Comparison of ENCODE assay signal across 15 mouse cellular contexts in the genomic region with DNA sequence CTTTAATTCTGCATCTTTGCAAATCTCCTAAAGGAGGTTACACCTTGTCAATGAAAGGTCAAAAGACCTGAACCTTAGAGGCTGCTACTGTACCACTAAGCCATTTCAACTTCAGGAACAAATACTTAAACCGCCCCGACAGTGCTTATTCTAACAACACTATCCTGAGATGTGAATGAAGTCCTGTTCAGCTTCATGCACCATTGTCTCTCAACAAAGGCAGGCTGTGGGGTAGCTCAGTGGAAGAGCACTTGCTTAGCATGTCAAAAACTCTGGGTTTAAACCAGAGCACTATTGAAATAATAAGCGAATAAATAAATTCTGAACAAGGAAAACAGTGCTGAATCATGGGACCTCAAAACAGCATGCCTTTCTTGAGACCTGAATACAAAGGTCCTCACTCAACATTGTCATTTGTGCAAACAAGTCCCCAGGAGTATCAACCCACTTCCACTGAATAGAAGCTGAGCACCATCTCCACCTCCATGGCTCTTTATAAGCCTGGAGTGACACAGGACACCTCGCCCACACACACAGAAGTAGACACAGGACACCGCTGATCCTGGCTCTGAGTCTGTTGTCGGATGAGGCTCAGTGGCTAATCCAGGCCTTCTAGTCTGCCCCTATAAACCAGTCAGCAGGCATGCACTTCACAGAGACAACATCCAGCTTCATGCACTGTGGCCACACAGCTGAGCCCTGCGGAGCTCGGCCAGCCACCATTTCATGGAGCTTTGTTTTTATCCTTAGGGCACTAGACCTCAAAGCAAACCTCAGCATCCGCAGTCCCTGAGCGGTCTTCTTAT.
A peak's percentile ranks its signal among the peaks of the same experiment; 100 is the strongest.
DNase-seq lines count a peak whose midpoint lies in the region; ATAC-seq and TF ChIP-seq lines count a peak whose summit lies in the region.
"Had no signal": no experiment of that assay in that cellular context is flagged by ENCODE, and none has a peak within 500 bp of the region (broad histone marks: within the 10 kb centered on the region; RNA-seq: fewer than 3 reads in every experiment).

No protein-coding gene starts in this region.

- no peak overlapping the region for H3K27ac ChIP-seq in embryonic facial prominence, embryonic 11.5 days (replicated peaks; ENCODE audit: low read depth, low read length)
- H3K27ac ChIP-seq in embryonic facial prominence, embryonic 10.5 days (replicated peaks): no peak overlapping the region
- no peak overlapping the region for H3K27ac ChIP-seq in kidney, adult 2 months (ENCODE audit: insufficient read depth, low read depth, low read length)
- H3K27ac ChIP-seq in midbrain, embryonic 11.5 days (ENCODE audit: low read depth, low read length): no peak overlapping the region
- H3K27ac ChIP-seq in midbrain, embryonic 15.5 days: no peak overlapping the region
- H3K27ac ChIP-seq: heart, embryonic 15.5 days had no signal

- H3K9me3 ChIP-seq in embryonic facial prominence, embryonic 11.5 days (replicated peaks; ENCODE audit: control insufficient read depth, low read length): no peaks in the 10 kb centered on the region
- H3K9me3 ChIP-seq in embryonic facial prominence, embryonic 10.5 days: no peaks in the 10 kb centered on the region
- H3K9me3 ChIP-seq in midbrain, embryonic 11.5 days (ENCODE audit: control insufficient read depth, low read length): no peaks in the 10 kb centered on the region
- H3K9me3 ChIP-seq in midbrain, embryonic 15.5 days: no peaks in the 10 kb centered on the region
- H3K9me3 ChIP-seq: heart, embryonic 15.5 days had no signal

- no peak for TF ChIP-seq POLR2A in kidney, adult 2 months (IDR thresholded peaks at IDR 0.05; ENCODE audit: low read depth, low read length)

- DNase-seq in embryonic facial prominence, embryonic 11.5 days (ENCODE audit: low spot score): peak; percentile 10
- no peak for DNase-seq in embryonic facial prominence, embryonic 10.5 days (ENCODE audit: low spot score)
- DNase-seq in kidney, adult 2 months: peak; percentile 23
- no peak for DNase-seq in kidney, postnatal 10 days
- peak; percentile 91 for DNase-seq in midbrain, embryonic 11.5 days (ENCODE audit: low spot score, missing footprints)
- peak; percentile 3 for DNase-seq in skeletal muscle tissue, adult 2 months (ENCODE audit: low read depth, low spot score)
- no peak for DNase-seq in yolk sac, embryonic 10.5 days (ENCODE audit: low spot score)
- DNase-seq: adrenal gland, postnatal 14 days; cerebellum, postnatal 36 days; gastrocnemius, postnatal 36 days; left cerebral cortex, postnatal 4 days; lung, postnatal 10 days; thymus, postnatal 36 days had no signal

- no peak overlapping the region for H3K9ac ChIP-seq in embryonic facial prominence, embryonic 11.5 days (replicated peaks; ENCODE audit: low read length)
- H3K9ac ChIP-seq in midbrain, embryonic 11.5 days (ENCODE audit: low read length): no peak overlapping the region
- no peak overlapping the region for H3K9ac ChIP-seq in midbrain, embryonic 15.5 days
- H3K9ac ChIP-seq: heart, embryonic 15.5 days had no signal

- no peaks in the 10 kb centered on the region for H3K27me3 ChIP-seq in embryonic facial prominence, embryonic 11.5 days (ENCODE audit: control insufficient read depth, insufficient read depth, low read length)
- H3K27me3 ChIP-seq in embryonic facial prominence, embryonic 10.5 days (replicated peaks; ENCODE audit: low read depth, poor library complexity, severe bottlenecking): no peaks in the 10 kb centered on the region
- no peaks in the 10 kb centered on the region for H3K27me3 ChIP-seq in kidney, adult 2 months (replicated peaks; ENCODE audit: control insufficient read depth, insufficient read depth, low read length)
- H3K27me3 ChIP-seq in midbrain, embryonic 11.5 days (ENCODE audit: control insufficient read depth, insufficient read depth, low read length): no peaks in the 10 kb centered on the region; the same call in 1 of the 2 replicates
- H3K27me3 ChIP-seq in midbrain, embryonic 15.5 days (replicated peaks): no peaks in the 10 kb centered on the region
- H3K27me3 ChIP-seq: heart, embryonic 15.5 days had no signal

- H3K4me2 ChIP-seq in embryonic facial prominence, embryonic 11.5 days (ENCODE audit: low read depth, low read length): no peak overlapping the region
- H3K4me2 ChIP-seq in midbrain, embryonic 11.5 days: no peak overlapping the region
- H3K4me2 ChIP-seq in midbrain, embryonic 15.5 days: no peak overlapping the region
- H3K4me2 ChIP-seq: heart, embryonic 15.5 days had no signal

- no peak overlapping the region for H3K4me3 ChIP-seq in embryonic facial prominence, embryonic 11.5 days (ENCODE audit: low read depth, low read length)
- no peak overlapping the region for H3K4me3 ChIP-seq in embryonic facial prominence, embryonic 10.5 days
- no peak overlapping the region for H3K4me3 ChIP-seq in kidney, adult 2 months (ENCODE audit: insufficient read depth, low read depth, low read length)
- no peak overlapping the region for H3K4me3 ChIP-seq in midbrain, embryonic 11.5 days (ENCODE audit: low read depth, low read length)
- no peak overlapping the region for H3K4me3 ChIP-seq in midbrain, embryonic 15.5 days
- H3K4me3 ChIP-seq: heart, embryonic 15.5 days had no signal

- TF ChIP-seq CTCF in kidney, adult 2 months (conservative IDR thresholded peaks at IDR 0.05; ENCODE audit: insufficient read depth, insufficient read length, low read depth, low read length): no peak

- WGBS in embryonic facial prominence, embryonic 11.5 days: 61% methylated on average over 10 of the region's 10 CpGs
- WGBS in embryonic facial prominence, embryonic 10.5 days: 58% methylated on average over 10 of the region's 10 CpGs
- 67% methylated on average over 10 of the region's 10 CpGs for WGBS in kidney, adult 2 months
- 26% methylated on average over 10 of the region's 10 CpGs for WGBS in midbrain, embryonic 11.5 days
- 21% methylated on average over 10 of the region's 10 CpGs for WGBS in midbrain, embryonic 15.5 days

- ATAC-seq in embryonic facial prominence, embryonic 11.5 days (replicated peaks; ENCODE audit: insufficient number of reproducible peaks, low FRiP score, low TSS enrichment, low read depth): peak; percentile 68; the same call in 1 of the 2 replicates
- ATAC-seq in midbrain, embryonic 11.5 days (ENCODE audit: low FRiP score): peak; percentile 83
- ATAC-seq in midbrain, embryonic 15.5 days (replicated peaks): no peak; the same call in 1 of the 2 replicates

- H3K4me1 ChIP-seq in embryonic facial prominence, embryonic 11.5 days (ENCODE audit: control insufficient read depth, insufficient read depth, low read length): no peaks in the 10 kb centered on the region
- H3K4me1 ChIP-seq in embryonic facial prominence, embryonic 10.5 days: peaks cover 3% of the 10 kb centered on the region; the same call in 1 of the 2 replicates
- 0 out of 2 replicates have a peak, but pooled peaks cover 3% of the 10 kb centered on the region for H3K4me1 ChIP-seq in kidney, adult 2 months (ENCODE audit: control insufficient read depth, insufficient read depth, low read length)
- H3K4me1 ChIP-seq in midbrain, embryonic 11.5 days (ENCODE audit: control insufficient read depth, insufficient read depth, low read length): no peaks in the 10 kb centered on the region
- no peaks in the 10 kb centered on the region for H3K4me1 ChIP-seq in midbrain, embryonic 15.5 days
- H3K4me1 ChIP-seq: heart, embryonic 15.5 days had no signal

- no peaks in the 10 kb centered on the region for H3K36me3 ChIP-seq in embryonic facial prominence, embryonic 11.5 days (replicated peaks; ENCODE audit: control insufficient read depth, insufficient read depth, low read depth, low read length)
- H3K36me3 ChIP-seq in embryonic facial prominence, embryonic 10.5 days (replicated peaks): no peaks in the 10 kb centered on the region
- peaks cover 2% of the 10 kb centered on the region; the same call in 1 of the 2 replicates for H3K36me3 ChIP-seq in kidney, adult 2 months (ENCODE audit: control insufficient read depth, insufficient read depth, low read length)
- H3K36me3 ChIP-seq in midbrain, embryonic 11.5 days (ENCODE audit: control insufficient read depth, insufficient read depth, low read length): no peaks in the 10 kb centered on the region
- H3K36me3 ChIP-seq in midbrain, embryonic 15.5 days (replicated peaks): no peaks in the 10 kb centered on the region
- H3K36me3 ChIP-seq: heart, embryonic 15.5 days had no signal

Comparison
In these comparisons a context has a peak if more than half of its experiments do, and no peak if none do; other contexts are left out.
1. DNase-seq: peak in embryonic facial prominence, embryonic 11.5 days (single experiment), kidney, adult 2 months (single experiment), midbrain, embryonic 11.5 days (single experiment) and skeletal muscle tissue, adult 2 months (single experiment); none in embryonic facial prominence, embryonic 10.5 days (single experiment), kidney, postnatal 10 days (single experiment) and yolk sac, embryonic 10.5 days (single experiment).